Mouse (Mus musculus) colon, adult 2 months (tissue): ENCODE measurements around the gene Epm2a. TPM values are rescaled to one million over a fixed set of nuclear protein-coding genes. Genes with fewer than 3 reads are reported as not detected.

Experiments
- polyA plus RNA-seq: library from polyadenylated mRNA; depleted of rRNA; stranded (reverse); fragments of >200 nt; gene quantifications from 2 replicates; pipeline ENCODE4 v1.2.3, GENCODE M21; 2012; rRNA removed

The Epm2a gene
- polyA plus RNA-seq, result 5.9 and 9.5 TPM in 2 replicates

DNA sequence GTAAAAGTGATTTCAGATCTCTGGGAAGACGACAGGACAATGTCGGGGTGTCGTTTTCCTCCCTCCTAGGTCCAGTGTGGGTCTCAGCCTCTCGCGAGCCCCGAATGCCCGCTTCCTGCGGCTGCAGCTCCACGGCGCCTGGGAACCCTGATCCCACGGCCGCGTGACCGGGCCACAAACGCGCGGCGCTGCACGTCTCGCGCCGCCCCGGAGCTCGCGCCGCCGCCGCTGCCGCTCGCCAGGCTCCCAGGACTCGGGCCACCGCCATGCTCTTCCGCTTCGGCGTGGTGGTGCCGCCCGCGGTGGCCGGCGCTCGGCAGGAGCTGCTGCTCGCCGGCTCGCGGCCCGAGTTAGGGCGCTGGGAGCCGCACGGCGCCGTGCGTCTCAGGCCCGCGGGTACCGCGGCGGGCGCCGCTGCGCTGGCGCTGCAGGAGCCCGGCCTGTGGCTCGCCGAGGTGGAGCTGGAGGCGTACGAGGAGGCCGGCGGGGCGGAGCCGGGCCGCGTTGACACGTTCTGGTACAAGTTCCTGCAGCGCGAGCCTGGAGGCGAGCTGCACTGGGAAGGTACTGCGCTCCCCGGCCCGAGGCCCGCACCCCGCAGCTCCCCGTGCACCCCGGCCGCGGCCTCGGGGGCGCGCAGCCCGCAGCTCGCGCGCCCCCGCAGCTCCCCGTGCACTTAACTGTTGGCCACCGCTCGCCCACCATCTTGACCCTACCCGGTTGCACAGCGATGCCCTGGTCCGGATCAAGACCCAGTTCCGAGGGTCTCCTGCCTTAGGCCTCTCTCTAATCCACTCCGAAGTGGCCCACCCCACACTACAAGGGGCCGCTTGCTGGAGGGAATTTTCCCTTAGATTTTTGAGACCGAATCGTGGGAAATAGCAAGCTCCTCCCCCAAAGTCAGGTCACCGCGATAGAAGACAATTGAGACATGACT lies at the start of gene Epm2a:
Gene Epm2a (plus strand): TSS at position 200 of the 937 bp plus-strand sequence.

Other genes with a start within 250 kb of the Epm2a start
- gene Shprh, start 194.0 kb upstream of the Epm2a start, polyA plus RNA-seq, result 1.1 and 1.4 TPM in 2 replicates
- 1.6 TPM in 2 replicates for gene Fbxo30, start 62.1 kb upstream of the Epm2a start, polyA plus RNA-seq